Mouse (Mus musculus) bone marrow, adult 2 months (tissue): Measurements from ENCODE around the gene Ddx5. TPM values are rescaled to one million over a fixed set of nuclear protein-coding genes. Genes with fewer than 3 reads are reported as not detected.
"Not testable (repeated sequence)": the region's sequence is repeated elsewhere in the genome, so short reads cannot be mapped to it uniquely, and the experiment has no call there.

Experiments used
- H3K27ac ChIP-seq: fragments of 200-500 bp; 2 replicates; pipeline ENCODE4 v1.5.1; 2012; ENCODE audit warnings: low read depth, mild to moderate bottlenecking, control low read depth, inconsistent platforms, low read length; ENCODE audit not compliant: control insufficient read depth, poor library complexity, insufficient read depth
- H3K4me1 ChIP-seq: fragments of 200-500 bp; 2 replicates; pipeline ENCODE4 v1.6.1; 2011; ENCODE audit warnings: low read length; ENCODE audit not compliant: control insufficient read depth, insufficient read depth
- H3K4me3 ChIP-seq: fragments of 200-500 bp; replicated peaks from 2 replicates; pipeline ENCODE3; 2011; ENCODE audit warnings: mild to moderate bottlenecking, low read depth, low read length, control low read depth; ENCODE audit not compliant: control insufficient read depth
- CTCF ChIP-seq: fragments of 200-500 bp; IDR thresholded peaks from 2 replicates; pipeline ENCODE4 v1.5.1; 2011; ENCODE audit warnings: low read length, control low read depth; ENCODE audit not compliant: control insufficient read depth, insufficient read depth
- POLR2A ChIP-seq: fragments of 200-500 bp; IDR thresholded peaks from 2 replicates; pipeline ENCODE4 v1.6.1; 2011; ENCODE audit warnings: low read depth, mild to moderate bottlenecking, control low read depth, low read length, borderline replicate concordance; ENCODE audit not compliant: control insufficient read depth
- WGBS: fragments of 180-500 bp; shearing (Covaris S2); methylation state at CpG from one replicate; pipeline ENCODE4 v1.1.7; 2018; 5-methylcytosine and 5-hydroxymethylcytosine counted together
- polyA plus RNA-seq: library from polyadenylated mRNA; stranded (reverse); fragments of >200 nt; gene quantifications from 2 replicates; pipeline ENCODE4 v1.2.4, GENCODE M21; 2011; ENCODE audit warnings: low replicate concordance; ENCODE audit not compliant: missing spikeins, insufficient read depth, insufficient read length

Ddx5 gene
- polyA plus RNA-seq, 1 experiment, result 600 TPM

DNA sequence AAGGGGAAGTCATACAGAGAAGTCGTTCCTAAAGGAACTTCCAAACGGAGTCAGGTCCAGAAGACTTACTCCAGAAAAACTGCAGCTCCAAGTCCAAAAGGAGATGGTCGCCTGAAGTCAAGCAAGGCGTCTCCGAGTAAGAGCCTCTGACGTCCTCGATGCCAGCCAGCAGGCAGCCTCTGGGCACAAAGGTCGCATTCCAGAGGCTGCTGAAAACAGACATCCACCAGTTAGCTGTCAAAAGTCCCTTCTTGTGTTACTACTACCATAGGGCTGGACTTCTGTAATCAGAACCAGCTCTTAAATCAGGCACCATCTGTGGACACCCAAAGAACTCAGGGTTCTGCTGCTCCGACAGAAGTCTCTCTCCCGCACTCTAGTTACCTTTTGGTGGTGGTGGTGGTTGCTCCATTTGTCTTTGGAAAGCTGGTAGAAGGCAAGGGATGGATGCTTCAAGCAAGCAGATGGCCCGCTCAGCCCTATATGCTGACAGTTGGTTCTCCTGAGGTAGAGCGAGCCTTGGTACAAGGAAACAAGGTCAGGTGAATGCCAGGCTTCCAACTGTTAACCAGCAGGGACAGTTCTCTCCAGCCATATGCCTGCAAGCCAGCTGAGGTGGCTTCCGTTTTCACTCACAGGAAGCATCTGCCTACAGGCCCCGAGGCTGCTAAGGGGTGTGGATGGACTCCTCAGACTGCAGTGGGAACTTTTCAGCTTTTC, 25.8 kb upstream of the Ddx5 start:
- TF ChIP-seq CTCF, result no peak
- TF ChIP-seq POLR2A, result no peak
- 84% methylated on average over 14 of the region's 14 CpGs for WGBS
- no peak overlapping the region for H3K4me3 ChIP-seq
- H3K27ac ChIP-seq, result no peak overlapping the region
- no peaks in the 10 kb centered on the region for H3K4me1 ChIP-seq

DNA sequence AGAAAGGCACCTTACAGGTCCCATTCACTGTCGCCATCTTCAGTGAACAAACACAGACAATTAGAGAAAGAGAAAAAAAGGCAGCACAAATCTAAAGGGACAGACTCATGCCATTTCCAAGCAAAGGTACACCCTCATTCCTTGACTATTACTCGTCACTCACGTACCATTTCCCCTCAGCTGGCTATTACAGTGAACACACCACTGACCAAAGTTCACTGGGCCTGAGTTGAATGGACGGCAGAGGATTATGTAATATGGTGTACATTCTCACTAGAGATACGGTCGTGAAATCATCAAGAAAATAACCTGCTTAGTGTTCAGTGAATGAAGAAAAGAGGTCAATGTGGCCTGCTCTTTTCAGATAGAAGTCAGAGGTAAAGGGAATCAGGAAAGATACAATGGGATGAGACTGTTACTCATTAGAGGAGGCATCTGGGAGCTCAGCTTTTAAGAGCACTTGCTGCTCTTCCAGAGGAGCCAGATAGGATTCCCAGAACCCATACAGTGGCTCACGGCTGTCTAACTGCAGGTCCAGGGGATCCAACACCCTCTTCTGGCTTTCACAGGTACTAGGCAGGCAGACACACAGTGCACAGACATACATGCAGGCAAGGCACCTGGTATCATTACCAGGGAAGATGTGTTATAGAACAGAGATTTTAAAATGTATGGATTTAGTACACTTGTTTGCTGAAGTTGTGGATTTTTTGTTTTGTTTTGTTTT, 23.6 kb upstream of the Ddx5 start:
- no peaks in the 10 kb centered on the region for H3K4me1 ChIP-seq
- no peak overlapping the region for H3K4me3 ChIP-seq
- TF ChIP-seq CTCF (no peak), POLR2A (no peak)
- no peak overlapping the region for H3K27ac ChIP-seq
- 88% methylated on average over 7 of the region's 7 CpGs for WGBS

DNA sequence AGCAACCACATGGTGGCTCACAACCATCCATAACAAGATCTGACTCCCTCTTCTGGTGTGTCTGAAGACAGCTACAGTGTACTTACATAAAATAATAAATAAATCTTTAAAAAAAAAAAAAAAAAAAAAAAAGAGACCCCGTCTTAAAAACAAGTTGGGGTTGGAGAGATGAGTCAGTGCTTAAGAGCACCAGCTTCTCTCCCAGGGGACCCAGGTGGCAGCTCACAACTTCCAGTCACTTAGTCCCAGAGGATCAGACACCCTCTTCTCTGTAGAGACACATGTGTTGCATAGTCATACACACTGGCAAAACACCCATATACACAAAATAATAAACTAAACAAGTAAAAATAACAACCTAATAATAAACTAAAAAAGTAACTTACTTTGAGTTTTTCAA, 18.5 kb upstream of the Ddx5 start:
- H3K27ac ChIP-seq, H3K4me3 ChIP-seq, H3K4me1 ChIP-seq: not testable (repeated sequence)
- 67% methylated on average over 1 of the region's 1 CpGs for WGBS

DNA sequence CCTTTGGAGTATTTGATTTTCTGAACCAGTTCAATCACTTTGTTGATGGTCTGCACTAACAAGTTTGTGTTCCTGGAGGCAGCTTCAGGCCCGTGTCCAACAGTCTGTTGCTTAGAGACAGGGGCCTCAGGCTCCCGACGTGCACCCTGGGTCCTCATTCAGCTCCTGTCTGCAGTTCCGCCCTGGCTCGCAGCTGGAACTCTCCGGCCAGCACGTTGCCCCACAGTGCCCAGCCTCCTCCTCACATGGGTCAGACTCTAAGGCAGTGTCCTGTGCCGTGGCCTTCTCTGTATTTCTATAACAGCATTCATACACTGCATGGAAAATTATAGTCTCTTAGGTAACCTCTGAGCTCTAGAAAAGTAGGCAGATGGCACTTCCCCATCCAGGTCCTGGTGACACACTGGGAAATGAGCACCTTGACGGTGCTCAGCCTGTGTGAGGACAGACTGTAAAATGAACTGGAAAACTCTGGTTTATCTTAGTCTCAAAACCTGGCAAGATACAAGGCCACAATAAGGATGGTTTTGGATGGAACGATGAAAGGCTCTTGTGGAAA, 13.2 kb upstream of the Ddx5 start:
- no peak for TF ChIP-seq CTCF
- 94% methylated on average over 10 of the region's 10 CpGs for WGBS

DNA sequence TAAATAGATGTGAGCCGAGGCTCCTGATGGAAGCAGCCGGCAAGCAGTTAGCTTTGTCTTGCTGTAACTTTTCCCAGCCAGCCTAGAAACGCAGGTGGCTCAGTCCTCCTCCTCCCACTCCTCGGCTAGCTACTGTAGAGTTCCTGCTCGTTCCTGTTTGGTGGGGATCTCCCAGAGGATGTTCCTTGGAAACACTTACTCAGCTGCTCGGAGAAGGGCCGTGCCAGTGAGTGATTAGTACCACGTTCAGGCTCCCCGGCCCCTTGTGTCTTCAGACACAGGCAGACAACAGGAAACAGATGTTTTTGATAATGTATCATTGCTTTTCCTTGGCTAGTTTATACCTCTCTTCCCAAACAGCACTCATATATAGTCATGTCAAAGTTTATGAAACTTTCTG, 6.7 kb upstream of the Ddx5 start:
- Histone ChIP-seq H3K27ac (no peak overlapping the region), H3K4me3 (no peak overlapping the region), H3K4me1 (no peaks in the 10 kb centered on the region; the same call in 1 of the 2 replicates)
- WGBS, result 69% methylated on average over 9 of the region's 9 CpGs
- TF ChIP-seq POLR2A (no peak), CTCF (no peak)

More for the DNA sequence above, 13.2 kb upstream of the Ddx5 start:
- Histone ChIP-seq H3K4me3 (no peak overlapping the region), H3K27ac (no peak overlapping the region), H3K4me1 (no peaks in the 10 kb centered on the region)

DNA sequence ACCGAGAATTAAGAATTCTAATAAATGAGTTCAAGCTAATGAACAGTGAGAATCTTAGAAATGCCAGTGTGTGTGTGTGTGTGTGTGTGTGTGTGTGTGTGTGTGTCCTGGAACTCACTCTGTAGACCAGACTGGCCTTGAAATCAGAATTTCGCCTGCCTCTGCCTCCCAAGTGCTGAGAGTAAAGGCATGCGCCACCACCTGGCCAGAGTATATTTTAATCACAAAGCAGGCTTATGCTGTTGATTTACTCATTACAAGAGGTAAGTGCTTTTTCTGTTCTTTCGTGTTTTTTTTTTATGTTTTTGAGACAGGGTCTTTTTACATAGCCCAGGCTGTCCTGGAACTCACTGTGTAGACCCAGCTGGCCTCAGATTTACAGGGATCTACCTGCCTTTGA, 4.9 kb upstream of the Ddx5 start:
- H3K27ac ChIP-seq, result no peak overlapping the region
- peaks cover 2% of the 10 kb centered on the region; the same call in 1 of the 2 replicates for H3K4me1 ChIP-seq
- no peak overlapping the region for H3K4me3 ChIP-seq
- WGBS, result 67% methylated on average over 4 of the region's 4 CpGs
- peak; percentile 42; the same call in 1 of the 2 replicates for TF ChIP-seq CTCF
- TF ChIP-seq POLR2A, result no peak

DNA sequence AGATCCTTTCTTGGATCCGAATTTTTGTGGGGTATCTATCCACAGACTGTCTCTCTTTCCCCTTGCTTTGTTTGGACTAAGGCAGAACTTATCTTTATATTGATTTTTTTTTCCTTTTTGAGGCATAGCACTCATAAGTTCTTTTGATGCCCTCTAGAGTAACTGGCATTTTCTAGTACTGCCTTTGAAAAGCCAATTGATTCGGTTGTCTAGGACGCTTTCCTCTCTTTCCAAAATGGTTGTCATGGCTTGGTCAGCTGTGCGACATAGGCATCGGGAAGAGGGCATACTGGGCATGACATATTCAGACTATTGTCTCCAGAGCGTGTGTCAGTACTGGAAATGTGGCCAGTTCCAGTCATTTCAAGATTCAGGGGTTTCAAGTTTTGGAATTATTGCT, 664 bp upstream of the Ddx5 start:
- H3K27ac ChIP-seq, result peak overlapping the region; percentile 99
- peak overlapping the region; percentile 86 for H3K4me3 ChIP-seq
- WGBS, result under 1% methylated on average over 6 of the region's 6 CpGs
- peaks cover 2% of the 10 kb centered on the region; the same call in 1 of the 2 replicates for H3K4me1 ChIP-seq
- TF ChIP-seq CTCF, result no peak
- TF ChIP-seq POLR2A, result no peak

DNA sequence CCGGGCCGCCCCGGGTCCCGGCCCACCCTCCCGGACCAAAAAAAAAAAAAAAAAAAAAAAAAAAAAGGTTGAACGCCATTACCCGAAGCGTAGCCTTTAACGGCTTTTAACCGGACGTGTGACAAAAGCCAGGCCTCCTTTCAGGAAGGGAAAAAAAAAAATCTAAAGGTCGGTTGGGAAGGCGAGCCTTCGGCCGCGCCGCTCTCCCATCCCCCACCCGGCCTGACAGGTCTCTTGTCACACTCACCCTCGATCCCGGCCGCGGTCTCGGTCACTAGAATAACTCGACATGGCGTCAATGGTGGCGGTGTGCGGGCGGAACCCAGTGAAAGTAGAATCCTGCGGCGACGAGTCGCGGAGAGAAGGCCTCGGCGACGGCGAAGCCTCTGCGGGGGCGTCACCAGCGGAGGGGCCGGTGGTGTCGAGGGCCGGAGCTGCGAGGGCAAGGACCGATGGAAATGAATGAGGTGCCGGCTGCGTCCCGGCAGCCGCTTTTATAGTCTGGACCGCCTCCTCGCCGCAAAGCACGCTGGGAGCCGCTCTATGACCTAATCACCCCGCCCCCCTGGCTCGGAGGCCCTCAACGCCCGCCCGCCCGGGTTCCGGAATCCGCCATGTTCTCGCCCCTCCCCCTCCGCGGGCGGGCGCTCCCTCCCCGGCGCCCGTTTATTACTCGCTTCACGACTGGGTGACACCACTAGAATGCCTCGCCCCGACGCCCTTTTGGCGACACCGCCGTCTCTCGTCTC, 785 bp downstream of the Ddx5 start:
- WGBS, result under 1% methylated on average over 78 of the region's 79 CpGs
- Histone ChIP-seq H3K4me1 (peaks cover 2% of the 10 kb centered on the region; the same call in 1 of the 2 replicates), H3K4me3 (peak overlapping the region; percentile 88), H3K27ac (peak overlapping the region; percentile 99)
- TF ChIP-seq POLR2A, result peak; percentile 99
- TF ChIP-seq CTCF, result no peak
